Mouse (Mus musculus): Measurements from ENCODE around the gene Calm1.
A peak's percentile ranks its signal among the peaks of the same experiment; 100 is the strongest.

- TF ChIP-seq CTCF (IDR thresholded peaks at IDR 0.05) (no peak), EP300 (IDR thresholded peaks at IDR 0.05) (peak; percentile 32; the same call in 1 of the 2 replicates)
Measured at GRCm38 (mm10) chr12:100183970-100184369, 15.3 kb upstream of the Calm1 start.
